Mouse (Mus musculus) bone marrow, adult 2 months (tissue): ENCODE results near the gene Nelfb. TPM values are rescaled to one million over a fixed set of nuclear protein-coding genes. Genes with fewer than 3 reads are reported as not detected.

Experiments
- H3K27ac ChIP-seq: fragments of 200-500 bp; 2 replicates; pipeline ENCODE4 v1.5.1; 2012; ENCODE audit warnings: low read depth, mild to moderate bottlenecking, control low read depth, inconsistent platforms, low read length; ENCODE audit not compliant: control insufficient read depth, poor library complexity, insufficient read depth
- H3K4me1 ChIP-seq: fragments of 200-500 bp; 2 replicates; pipeline ENCODE4 v1.6.1; 2011; ENCODE audit warnings: low read length; ENCODE audit not compliant: control insufficient read depth, insufficient read depth
- H3K4me3 ChIP-seq: fragments of 200-500 bp; replicated peaks from 2 replicates; pipeline ENCODE3; 2011; ENCODE audit warnings: mild to moderate bottlenecking, low read depth, low read length, control low read depth; ENCODE audit not compliant: control insufficient read depth
- CTCF ChIP-seq: fragments of 200-500 bp; IDR thresholded peaks from 2 replicates; pipeline ENCODE4 v1.5.1; 2011; ENCODE audit warnings: low read length, control low read depth; ENCODE audit not compliant: control insufficient read depth, insufficient read depth
- POLR2A ChIP-seq: fragments of 200-500 bp; IDR thresholded peaks from 2 replicates; pipeline ENCODE4 v1.6.1; 2011; ENCODE audit warnings: low read depth, mild to moderate bottlenecking, control low read depth, low read length, borderline replicate concordance; ENCODE audit not compliant: control insufficient read depth
- WGBS: fragments of 180-500 bp; shearing (Covaris S2); methylation state at CpG from one replicate; pipeline ENCODE4 v1.1.7; 2018; 5-methylcytosine and 5-hydroxymethylcytosine counted together
- polyA plus RNA-seq: library from polyadenylated mRNA; stranded (reverse); fragments of >200 nt; gene quantifications from 2 replicates; pipeline ENCODE4 v1.2.4, GENCODE M21; 2011; ENCODE audit warnings: low replicate concordance; ENCODE audit not compliant: missing spikeins, insufficient read depth, insufficient read length

Gene Nelfb
- polyA plus RNA-seq, 1 experiment = 38.0 TPM

GRCm38 (mm10) chr2:25174866-25175689, 36.2 kb downstream of the Nelfb start:
- H3K27ac ChIP-seq = no peak overlapping the region
- peaks cover 3% of the 10 kb centered on the region; the same call in 1 of the 2 replicates for H3K4me1 ChIP-seq
- TF ChIP-seq CTCF (no peak), POLR2A (no peak)
- no peak overlapping the region for H3K4me3 ChIP-seq
- 51% methylated on average over 7 of the region's 7 CpGs for WGBS

GRCm38 (mm10) chr2:25173821-25174220, 37.5 kb downstream of the Nelfb start:
- Histone ChIP-seq H3K4me3 (no peak overlapping the region), H3K27ac (no peak overlapping the region), H3K4me1 (peaks cover 3% of the 10 kb centered on the region; the same call in 1 of the 2 replicates)
- TF ChIP-seq CTCF = no peak
- TF ChIP-seq POLR2A = no peak
- WGBS = 96% methylated on average over 4 of the region's 4 CpGs

GRCm38 (mm10) chr2:25172629-25173028, 38.7 kb downstream of the Nelfb start:
- Histone ChIP-seq H3K27ac (no peak overlapping the region), H3K4me3 (no peak overlapping the region), H3K4me1 (peaks cover 3% of the 10 kb centered on the region; the same call in 1 of the 2 replicates)
- no peak for TF ChIP-seq CTCF
- no peak for TF ChIP-seq POLR2A
- 28% methylated on average over 8 of the region's 8 CpGs for whole genome bisulfite sequencing

GRCm38 (mm10) chr2:25171769-25172153, 39.5 kb downstream of the Nelfb start:
- WGBS = 68% methylated on average over 1 of the region's 1 CpGs
- no peak overlapping the region for H3K4me3 ChIP-seq
- no peak overlapping the region for H3K27ac ChIP-seq
- TF ChIP-seq POLR2A = no peak
- TF ChIP-seq CTCF = no peak
- H3K4me1 ChIP-seq = peaks cover 3% of the 10 kb centered on the region; the same call in 1 of the 2 replicates

DNA sequence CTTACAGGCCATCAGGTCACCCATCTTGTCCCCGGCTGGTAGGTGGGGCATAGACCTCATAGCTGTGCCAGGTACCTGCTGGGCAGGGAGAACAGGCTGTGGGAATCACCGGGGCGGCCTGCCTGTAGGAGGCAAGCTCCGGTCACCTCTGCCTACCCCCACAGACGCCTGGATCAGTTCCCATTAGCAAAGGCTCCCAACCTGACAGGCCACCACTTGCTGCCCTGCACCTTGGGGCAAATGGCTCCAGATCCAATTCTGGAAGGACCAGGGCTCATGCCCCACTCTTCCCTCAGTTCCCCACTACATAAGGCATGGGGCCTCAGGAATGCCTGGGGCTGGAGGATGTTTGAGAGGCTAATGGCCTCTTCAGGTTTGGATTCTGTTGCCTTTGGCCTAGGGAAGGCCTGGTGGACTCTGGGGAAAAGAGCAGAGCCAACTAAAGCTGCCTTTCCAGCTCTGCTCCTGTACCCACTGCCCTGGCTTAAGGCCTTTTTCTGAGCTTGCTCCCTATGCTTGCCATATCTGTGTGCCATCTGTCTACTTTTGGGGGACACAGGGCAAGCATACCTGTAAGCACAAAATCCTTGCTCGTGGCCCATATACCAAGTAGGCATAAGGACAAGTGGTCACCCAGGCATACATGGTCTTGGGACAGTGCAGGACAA, 40.1 kb downstream of the Nelfb start:
- Histone ChIP-seq H3K27ac (no peak overlapping the region), H3K4me3 (no peak overlapping the region), H3K4me1 (peaks cover 3% of the 10 kb centered on the region; the same call in 1 of the 2 replicates)
- WGBS = 89% methylated on average over 6 of the region's 6 CpGs
- no peak for TF ChIP-seq CTCF
- no peak for TF ChIP-seq POLR2A

DNA sequence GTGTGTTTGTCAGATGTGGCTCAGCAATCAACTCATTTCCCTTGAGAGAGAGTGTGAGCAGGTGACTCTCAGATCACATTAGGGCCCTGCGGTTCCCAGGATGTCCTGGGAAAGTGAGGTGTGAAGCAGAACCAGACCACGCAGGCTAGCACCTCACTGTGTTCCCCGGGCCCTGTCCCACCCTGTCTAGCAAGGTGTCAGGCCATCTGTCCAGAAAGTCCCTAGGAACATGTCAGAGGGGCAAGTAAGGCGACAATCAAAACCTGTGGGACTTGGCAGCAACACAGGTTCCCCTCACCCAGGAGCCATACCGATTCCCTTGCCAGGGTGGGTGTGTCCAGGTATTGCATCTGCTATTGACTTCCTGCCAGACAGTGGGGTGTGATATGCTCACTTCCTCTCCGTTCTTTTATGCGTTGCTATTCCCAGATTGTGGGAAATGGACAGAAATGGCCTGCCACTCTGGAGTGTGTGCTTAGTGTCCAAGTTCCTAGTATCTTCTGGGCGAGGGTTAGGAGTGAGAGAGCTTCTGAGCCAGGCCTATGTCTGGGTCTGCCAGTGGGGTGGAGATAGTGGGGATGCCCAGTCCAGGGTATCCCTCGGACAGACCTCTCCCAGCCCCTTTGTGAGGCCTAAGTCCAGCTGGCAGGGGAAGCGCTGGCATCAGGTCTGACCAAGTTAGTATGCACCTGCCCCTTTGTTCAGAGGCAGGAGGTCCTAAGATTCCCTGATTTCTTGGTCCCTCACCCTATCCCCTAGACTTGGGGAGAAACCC, 40.8 kb downstream of the Nelfb start:
- Histone ChIP-seq H3K4me1 (peaks cover 3% of the 10 kb centered on the region; the same call in 1 of the 2 replicates), H3K4me3 (no peak overlapping the region), H3K27ac (no peak overlapping the region)
- WGBS = 46% methylated on average over 10 of the region's 10 CpGs
- TF ChIP-seq POLR2A (no peak), CTCF (no peak)

- TF ChIP-seq CTCF (no peak), POLR2A (no peak)
- 61% methylated on average over 5 of the region's 5 CpGs for WGBS
- Histone ChIP-seq H3K27ac (no peak overlapping the region), H3K4me1 (peaks cover 2% of the 10 kb centered on the region; the same call in 1 of the 2 replicates), H3K4me3 (no peak overlapping the region)
These were observed 41.5 kb downstream of the Nelfb start for GRCm38 (mm10) chr2:25169778-25170177.

GRCm38 (mm10) chr2:25168665-25168978, 42.7 kb downstream of the Nelfb start:
- Histone ChIP-seq H3K27ac (no peak overlapping the region), H3K4me3 (no peak overlapping the region), H3K4me1 (peaks cover 1% of the 10 kb centered on the region; the same call in 1 of the 2 replicates)
- TF ChIP-seq CTCF = no peak
- WGBS = 45% methylated on average over 2 of the region's 2 CpGs
